Mouse (Mus musculus) c-Kit-positive CD71-negative TER-119-negative erythroid progenitor cells, embryonic 14.5 days (primary cell): ENCODE results near the gene Zzz3.

Source experiments
- DNase-seq: peaks from one replicate; pipeline ENCODE4 v3.0.0-alpha.2; 2013; ENCODE audit warnings: low read depth

Gene Zzz3

GRCm38 (mm10) chr3:152497084-152497483 is 101.8 kb downstream of the Zzz3 start:
- no peak for DNase-seq

- DNase-seq = no peak
Measured at GRCm38 (mm10) chr3:152497842-152498241, 102.6 kb downstream of the Zzz3 start.

- DNase-seq = no peak
Measured at GRCm38 (mm10) chr3:152498968-152499696, 103.9 kb downstream of the Zzz3 start.

- DNase-seq = no peak
Measured at GRCm38 (mm10) chr3:152507900-152508299, 112.6 kb downstream of the Zzz3 start.

GRCm38 (mm10) chr3:152508419-152508993 is 113.2 kb downstream of the Zzz3 start:
- DNase-seq = no peak

GRCm38 (mm10) chr3:152509268-152509667 is 114.0 kb downstream of the Zzz3 start:
- no peak for DNase-seq
